Mouse (Mus musculus) adipocyte (in vitro differentiated cells): ENCODE results near the gene Baz1b.

Experiments used
- DNase-seq: peaks from one replicate; pipeline ENCODE4 v3.0.0-alpha.2; 2016; ENCODE audit warnings: low spot score

Baz1b gene

GRCm38 (mm10) chr5:135186621-135187348 is at the start of gene Baz1b:
Gene Baz1b, plus strand, starts transcription at chr5:135187264.
- peak; percentile 98 for DNase-seq

DNA sequence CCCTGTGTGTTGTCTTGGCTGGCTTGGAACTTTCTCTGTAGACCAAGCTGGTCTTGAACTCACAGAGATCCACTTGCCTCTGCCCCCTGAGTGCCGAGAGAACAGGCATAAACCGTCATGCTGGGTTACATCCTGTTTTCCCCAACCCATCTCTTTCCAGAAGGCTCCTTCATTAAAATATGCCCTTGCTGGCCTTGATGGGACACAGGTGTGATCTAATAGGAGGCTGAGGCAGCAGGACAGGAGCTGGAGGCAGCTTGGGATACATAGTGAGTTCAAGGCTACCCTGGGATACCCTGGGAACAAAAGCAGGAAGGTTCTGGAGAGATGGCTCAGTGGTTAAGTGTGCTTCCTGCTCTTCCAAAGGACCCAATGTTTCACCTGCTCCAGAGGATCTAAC is 47.2 kb upstream of the Baz1b start:
- no peak for DNase-seq

- no peak for DNase-seq
Observed at GRCm38 (mm10) chr5:135144469-135144868, 42.6 kb upstream of the Baz1b start.

DNA sequence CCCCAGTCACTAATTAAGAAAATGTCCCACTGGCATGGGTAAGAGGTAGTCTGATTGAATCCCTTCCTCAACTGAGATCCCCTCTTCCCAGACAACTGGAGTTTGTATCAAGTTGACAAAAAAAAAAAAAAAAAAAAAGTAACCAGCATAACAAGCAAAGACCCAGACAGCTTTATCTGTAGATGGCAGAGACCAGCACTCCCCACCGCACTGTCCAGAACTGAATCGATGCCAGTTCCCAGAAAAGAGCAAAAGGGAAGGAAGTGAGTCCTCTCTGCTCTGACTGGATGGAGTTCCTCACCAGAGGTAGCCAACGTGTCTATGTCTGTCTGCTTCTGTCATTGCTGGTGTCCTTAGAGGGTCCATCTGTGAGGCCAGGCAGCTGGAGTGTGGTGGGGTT is 41.5 kb upstream of the Baz1b start:
- DNase-seq: no peak

DNA sequence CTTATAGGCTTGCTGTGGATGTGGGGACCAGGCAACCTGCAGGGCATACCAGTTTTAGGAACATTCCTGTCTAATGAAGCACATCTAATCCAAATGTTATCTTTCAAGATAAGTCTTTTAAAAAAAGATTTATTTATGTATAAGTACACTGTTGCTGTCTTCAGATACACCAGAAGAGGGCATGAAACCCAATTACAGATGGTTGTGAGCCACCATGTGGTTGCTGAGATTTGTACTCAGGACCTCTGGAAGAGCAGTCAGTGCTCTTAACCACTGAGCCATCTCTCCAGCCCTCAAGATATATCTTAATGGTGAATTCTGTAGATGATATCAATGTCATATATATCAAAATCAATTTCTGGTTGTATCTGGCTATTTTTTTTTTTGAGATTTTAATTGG is 41.1 kb upstream of the Baz1b start:
- no peak for DNase-seq

DNA sequence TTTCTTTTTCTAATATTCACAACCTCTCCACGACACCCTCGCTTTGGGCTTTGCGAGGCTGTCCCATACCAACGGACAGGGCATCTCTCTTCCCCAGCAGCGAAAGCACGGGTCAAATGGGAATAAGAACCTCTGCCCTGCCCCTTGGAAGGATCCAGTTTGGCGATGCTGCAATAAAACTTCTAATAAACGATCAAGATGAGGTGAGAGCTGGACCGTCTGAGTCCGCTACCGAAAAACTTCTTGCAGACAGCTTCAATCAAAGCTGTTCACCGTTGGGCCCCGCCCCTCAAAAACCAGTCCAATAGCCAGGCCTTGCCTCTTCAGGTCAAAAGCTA is 38.4 kb upstream of the Baz1b start:
- no peak for DNase-seq

- DNase-seq: peak; percentile 100
Observed at GRCm38 (mm10) chr5:135149053-135149819, 37.8 kb upstream of the Baz1b start, which contains the start of gene Tbl2. Gene Tbl2, plus strand, starts transcription at chr5:135149657.

DNA sequence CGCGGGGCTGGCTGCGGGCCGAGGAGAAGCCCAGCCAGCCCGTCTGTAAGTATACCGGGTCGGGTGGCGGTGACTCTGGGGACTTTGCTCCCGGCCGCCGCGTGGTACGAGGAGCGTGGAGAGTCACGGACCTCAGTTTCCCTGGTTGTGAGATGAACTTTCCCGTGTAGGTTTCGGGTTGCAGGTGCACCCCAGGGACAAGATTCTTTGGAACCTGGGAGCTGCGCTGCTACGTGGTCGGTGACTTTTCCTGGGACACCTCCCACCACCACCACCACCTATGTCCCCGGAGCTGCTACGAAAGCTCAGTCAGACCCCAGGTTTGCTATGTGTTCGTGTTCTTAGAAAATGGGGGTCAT is 37.3 kb upstream of the Baz1b start:
- DNase-seq: no peak

DNA sequence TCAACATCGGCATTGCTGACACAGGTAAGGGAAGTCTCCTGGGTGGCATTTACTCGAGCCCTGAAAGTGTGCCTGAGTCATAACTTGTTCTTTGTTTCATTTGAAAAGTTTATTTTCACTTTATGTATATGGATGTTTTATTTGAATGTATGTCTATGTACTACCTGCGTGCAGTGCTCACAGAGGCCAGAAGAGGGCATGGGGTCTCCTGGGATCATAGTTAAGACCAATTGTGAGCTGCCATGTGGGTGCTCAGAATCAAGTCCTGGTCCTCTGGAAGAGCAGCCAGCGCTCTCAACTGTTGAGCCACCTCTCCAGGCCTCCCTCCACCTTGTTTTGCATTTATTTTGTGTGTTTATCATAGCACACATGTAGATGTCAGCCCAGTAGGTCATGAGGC is 30.6 kb upstream of the Baz1b start:
- no peak for DNase-seq

GRCm38 (mm10) chr5:135161221-135161620 is 25.8 kb upstream of the Baz1b start:
- peak; percentile 99 for DNase-seq

DNA sequence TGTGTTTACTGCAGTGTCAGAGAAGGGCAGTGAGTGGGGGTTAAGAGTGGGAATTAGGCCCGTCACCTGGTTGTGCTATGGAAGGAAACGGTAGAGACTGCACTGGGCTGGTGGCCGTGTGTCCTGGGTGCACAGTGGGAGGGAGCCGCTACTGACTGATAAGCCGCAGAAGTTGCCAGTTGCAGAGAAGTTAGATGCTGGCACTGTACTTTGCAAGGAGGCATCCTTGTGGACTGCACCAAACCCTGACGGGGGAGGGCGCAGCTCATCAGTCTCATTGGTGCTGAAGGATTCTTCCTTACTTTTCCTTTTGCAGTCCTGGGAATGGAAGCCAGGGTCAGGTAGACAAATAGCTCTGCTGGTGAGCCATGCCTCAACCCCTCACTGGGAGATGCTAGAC is 25.4 kb upstream of the Baz1b start:
- DNase-seq: no peak

DNA sequence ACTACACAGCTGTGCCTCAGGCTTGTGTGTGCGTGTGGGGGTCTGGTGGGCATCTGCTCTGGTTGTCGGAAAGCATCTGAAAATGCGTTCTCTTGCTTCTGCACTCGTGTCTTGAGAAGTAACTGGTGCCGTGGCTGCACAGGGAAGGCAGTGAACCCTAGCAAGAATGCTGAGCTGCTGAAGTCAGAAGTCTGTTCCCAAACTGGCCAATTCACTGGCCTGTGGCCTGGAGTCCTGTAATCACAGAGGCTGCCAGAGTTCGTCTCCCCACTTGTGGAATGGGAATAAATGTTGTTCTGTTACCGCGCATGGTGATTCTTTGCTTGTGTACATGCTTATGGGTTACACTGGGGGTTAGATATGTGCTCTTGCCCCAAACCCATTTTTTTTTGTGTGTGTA is 24.7 kb upstream of the Baz1b start:
- peak; percentile 80 for DNase-seq

- DNase-seq: no peak
Observed at GRCm38 (mm10) chr5:135162821-135163220, 24.2 kb upstream of the Baz1b start.

GRCm38 (mm10) chr5:135166909-135167308 is 20.2 kb upstream of the Baz1b start:
- no peak for DNase-seq

DNA sequence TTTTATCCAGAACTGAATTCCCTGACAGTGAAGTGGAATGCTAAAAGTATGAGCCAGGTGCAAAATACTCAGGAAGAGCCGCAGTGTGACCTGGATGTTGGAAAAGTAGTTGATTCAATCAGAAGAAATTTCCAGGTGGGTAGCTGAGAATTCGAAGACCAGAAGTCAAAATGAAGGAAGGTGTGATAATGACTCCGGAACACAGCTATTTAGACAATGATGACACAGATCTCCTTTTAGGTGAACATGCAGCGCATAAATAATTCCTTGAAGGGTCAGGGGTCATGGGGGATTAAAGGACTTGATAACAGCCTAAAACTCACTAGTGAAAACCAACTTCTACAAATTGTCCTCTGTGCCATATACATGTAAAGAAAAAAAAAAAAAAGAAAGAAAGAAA is 19.6 kb upstream of the Baz1b start:
- DNase-seq: no peak

GRCm38 (mm10) chr5:135168063-135169062 is 18.7 kb upstream of the Baz1b start, which contains the start of gene Bcl7b:
Gene Bcl7b, plus strand, starts transcription at chr5:135168283.
- peak; percentile 99 for DNase-seq

GRCm38 (mm10) chr5:135169479-135169878 is 17.6 kb upstream of the Baz1b start:
- DNase-seq: no peak

DNA sequence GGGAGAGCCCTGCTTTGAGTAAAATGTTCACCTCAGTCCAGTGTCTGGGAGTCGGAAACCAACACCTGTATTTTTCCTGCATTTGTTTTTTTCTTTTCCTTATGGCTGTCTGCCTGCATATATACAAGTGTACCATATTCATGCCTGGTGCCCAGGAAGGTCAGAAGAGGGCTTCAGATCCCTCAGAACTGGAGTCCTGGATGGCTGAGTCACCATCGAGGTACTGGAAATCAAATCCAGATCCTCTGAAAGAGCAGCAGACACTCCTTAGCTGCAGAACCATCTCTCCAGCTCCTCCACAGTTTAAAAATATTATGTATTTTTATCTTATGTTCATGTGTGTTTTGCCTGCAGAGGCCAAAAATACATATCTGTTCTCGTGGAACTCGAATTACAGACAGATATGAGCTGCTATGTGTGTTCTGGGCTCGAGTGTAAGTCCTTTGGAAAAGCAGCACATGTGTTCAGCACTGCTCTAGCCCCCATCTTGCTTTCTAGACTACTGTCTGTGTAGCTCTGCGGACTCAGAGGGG is 15.3 kb upstream of the Baz1b start:
- no peak for DNase-seq

DNA sequence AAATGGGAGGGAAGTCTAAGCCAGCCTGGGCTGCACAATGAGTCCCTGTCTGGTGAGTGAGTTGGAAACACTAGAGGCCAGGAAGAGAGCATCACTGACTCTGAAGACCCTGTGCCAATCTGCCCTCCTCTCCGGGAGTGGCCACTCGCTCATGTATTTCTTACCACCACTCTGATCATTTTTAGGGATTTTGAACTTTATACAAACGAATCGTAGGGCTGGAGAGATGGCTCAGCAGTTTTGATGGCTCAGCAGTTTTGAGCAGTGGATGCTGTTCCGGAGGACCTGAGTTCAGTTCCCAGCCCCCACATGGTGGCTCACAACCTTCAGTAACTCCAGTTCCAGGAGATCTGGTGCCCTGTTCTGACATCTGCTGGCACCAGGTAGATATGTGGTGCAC is 14.1 kb upstream of the Baz1b start:
- no peak for DNase-seq

GRCm38 (mm10) chr5:135175086-135175485 is 12.0 kb upstream of the Baz1b start:
- DNase-seq: no peak

GRCm38 (mm10) chr5:135178523-135178922 is 8.5 kb upstream of the Baz1b start:
- DNase-seq: peak; percentile 65

DNA sequence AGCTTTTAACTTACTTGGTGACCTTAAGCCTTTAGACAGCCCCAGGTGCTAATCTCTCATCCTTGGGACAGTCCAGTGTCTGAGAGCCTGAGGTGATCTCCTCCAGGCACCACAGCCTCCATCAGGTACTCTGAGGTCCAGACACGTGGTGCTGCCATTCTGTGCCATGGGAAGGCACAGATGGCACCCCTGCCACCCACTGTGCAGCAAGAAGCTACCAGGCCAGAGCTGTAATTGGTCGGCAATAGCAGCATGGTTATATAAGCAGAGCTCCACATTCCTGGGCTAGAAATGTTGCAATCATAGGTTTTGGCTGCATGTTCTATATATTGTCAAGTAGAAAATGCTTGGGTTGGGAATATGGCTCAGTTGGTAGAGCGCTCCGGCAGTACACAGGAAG is 8.1 kb upstream of the Baz1b start:
- DNase-seq: no peak
